Mouse (Mus musculus): Measurements from ENCODE around the gene Ptar1.

DNA sequence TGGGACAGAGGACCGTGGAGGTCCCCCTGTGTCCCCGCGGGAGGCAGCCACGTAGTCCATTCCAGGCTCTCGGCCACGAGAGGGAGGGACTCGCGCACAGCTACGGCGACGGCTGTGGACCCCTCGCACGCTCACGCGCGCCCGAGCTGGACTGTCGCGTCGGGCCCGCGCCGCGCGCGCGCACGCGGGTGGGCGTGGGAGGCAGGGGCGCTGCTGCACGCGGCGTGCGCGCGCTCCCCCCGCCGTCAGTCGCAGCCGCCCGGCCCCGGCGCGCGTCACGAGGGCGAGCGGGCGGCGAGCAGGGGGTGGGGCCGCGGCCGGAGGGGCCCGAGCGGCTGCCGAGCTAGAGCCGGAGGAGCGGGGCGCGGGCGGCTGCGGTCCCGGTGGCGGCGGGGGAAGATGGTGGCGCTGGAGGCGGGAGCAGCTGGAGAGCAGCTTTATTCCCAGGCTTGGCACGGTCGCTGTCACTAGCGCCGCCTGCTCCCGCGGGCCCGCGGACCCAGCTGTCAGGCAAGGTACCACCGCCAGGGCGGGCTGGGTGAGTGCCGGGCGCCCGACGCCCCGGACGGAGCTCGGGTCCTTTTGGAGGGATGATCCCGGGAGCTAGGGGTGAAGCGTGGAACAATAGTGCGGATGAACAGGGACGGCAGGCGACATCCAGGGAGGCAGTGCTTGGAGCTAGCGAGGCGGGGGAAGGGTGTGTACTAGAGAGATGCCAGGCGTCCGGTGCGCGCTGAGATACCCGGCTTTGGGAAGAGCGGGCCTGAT is 71.5 kb downstream of the Ptar1 start, which contains the start of gene Apba1:
- TF ChIP-seq CTCF (IDR thresholded peaks at IDR 0.05; ENCODE audit: control insufficient read depth, insufficient read depth, low read length), result no peak
- no peak for TF ChIP-seq POLR2A (IDR thresholded peaks at IDR 0.05; ENCODE audit: borderline replicate concordance, control insufficient read depth, low read depth, low read length)

Data from bone marrow, adult 2 months (tissue).